Mouse (Mus musculus) testis, adult 2 months (tissue): ENCODE results near the gene Tns4.

Experiments
- CTCF ChIP-seq: fragments of 200-500 bp; IDR thresholded peaks from 2 replicates; pipeline ENCODE4 v1.5.1; 2012; ENCODE audit warnings: low read depth, mild to moderate bottlenecking, inconsistent platforms, low read length, moderate library complexity; ENCODE audit not compliant: control insufficient read depth, insufficient read depth, insufficient replicate concordance
- POLR2A ChIP-seq: fragments of 200-500 bp; IDR thresholded peaks from 2 replicates; pipeline ENCODE4 v1.6.1; 2012; ENCODE audit warnings: low read depth, mild to moderate bottlenecking, inconsistent platforms, low read length, moderate library complexity; ENCODE audit not compliant: control insufficient read depth

DNA sequence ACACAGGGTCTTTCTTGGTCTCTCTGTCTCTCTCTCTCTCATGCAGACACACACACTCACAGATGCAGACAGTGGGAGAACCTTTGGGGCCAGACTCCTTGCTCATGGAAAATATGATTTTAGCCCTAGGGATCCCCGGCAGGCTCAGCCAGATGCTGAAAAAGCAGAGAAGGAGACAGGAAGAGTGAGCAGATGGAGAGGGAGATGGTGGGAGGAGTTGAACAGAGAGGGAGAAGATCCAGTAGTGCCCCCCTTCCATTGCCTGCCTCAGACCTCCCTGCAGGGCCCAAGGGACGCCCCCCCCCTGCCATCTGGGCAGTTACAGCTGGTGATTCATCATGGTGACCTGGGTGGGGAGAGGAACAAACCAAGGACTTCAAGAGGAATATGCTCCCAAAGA, 41.5 kb downstream of the Tns4 start:
- TF ChIP-seq CTCF, result no peak
- no peak for TF ChIP-seq POLR2A
